Mouse (Mus musculus): ENCODE data around the gene Tmem51.
"Not testable (repeated sequence)": the region's sequence is repeated elsewhere in the genome, so short reads cannot be mapped to it uniquely, and the experiment has no call there.

The Tmem51 gene

DNA sequence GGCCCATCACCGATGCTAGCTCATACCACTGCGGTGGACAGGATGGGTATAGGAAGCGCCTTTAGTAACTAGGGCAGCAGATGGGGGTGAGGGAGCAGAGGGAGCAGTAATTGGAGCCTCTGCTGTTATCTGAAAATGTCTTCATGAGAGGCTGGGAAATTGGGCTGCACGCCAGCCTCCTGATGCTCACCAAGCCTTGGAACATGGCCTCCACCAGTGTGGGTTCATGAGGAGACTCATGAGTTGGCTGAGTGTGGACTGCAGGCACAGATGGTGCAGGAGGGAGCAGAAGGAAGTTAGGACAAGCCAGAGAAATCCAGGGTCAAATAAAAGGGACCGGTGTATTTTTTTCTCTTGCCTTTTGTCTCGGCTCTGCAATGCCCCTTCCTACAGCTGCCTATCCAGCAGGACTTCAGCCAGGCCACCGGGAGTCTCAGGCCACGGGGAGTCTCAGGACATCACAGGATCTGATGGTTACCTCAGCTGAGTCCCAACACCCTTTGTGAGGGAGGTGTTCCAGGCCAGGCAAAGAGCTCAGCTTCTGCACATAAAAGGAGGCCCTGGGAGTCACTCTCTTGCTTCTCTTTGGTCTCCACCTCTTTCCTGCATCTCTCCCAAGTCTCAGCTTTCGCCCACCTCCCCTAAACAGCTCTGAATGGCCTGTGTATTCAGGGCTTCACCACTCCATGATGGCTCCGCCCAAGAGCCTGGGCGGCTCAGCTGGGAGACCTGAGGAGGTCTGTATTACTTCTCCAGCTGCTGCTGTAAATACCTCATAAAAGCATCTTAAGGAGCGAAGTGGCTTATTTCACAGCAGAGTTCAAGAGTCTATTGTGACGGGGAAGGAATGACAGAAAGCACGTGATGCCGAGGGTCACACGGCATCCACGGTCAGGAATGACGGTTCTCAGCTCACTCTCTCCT lies 23.4 kb downstream of the Tmem51 start:
- DNase-seq (ENCODE audit: low spot score in 2 of 2): no peak

DNA sequence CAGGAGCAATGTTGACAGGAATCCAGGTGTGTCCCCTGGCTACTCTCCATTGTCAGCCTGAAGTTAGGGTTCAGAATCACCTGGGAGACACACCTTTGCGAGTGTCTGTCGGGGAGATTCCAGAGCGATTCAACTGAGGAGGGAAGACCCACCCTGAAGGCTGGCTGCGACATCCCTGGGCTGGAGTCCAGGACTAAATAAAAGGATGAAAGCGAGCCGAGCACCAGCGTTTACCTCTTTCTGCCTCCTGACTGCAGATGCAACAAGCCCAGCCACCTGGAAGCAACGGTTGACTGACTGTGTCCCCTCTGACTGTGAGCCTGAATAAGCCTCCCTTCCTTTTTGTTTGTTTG lies 24.3 kb downstream of the Tmem51 start:
- DNase-seq (ENCODE audit: low spot score in 2 of 2): no peak

DNA sequence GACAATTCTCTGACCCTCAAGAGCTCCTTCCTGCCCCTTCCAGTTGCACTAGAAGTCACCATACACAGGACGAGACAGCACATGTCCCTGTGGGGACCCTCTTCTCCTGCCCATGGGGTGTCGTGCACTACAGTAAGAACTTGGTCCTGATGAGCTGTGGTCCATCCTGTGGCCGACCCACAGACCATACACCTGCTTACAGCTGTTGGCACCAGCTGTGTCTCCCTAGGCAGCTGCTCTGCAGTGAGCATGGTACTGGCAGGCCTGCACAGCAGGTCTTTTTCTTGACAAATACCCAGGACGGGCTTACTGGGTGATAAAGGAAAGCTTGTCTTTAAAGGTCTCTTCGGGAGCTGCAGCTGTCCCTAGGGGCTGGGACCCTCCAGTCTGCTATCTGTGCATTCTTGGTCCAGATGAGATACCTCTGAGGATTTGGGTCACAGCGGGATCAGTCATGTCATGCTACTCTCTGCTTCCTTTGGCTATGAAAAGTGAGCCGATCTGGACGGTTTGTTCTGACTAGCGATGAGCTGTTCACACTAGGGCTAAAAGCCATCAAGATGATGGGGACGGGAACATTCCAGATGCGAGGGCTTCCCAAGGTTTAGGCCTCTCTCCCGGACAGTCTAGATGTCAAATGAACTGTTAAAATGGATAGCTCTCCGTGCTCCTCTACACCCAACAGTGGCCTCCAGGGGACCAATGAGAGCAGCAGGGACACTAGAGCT lies 24.8 kb downstream of the Tmem51 start:
- DNase-seq (ENCODE audit: low spot score in 2 of 2): no peak

DNA sequence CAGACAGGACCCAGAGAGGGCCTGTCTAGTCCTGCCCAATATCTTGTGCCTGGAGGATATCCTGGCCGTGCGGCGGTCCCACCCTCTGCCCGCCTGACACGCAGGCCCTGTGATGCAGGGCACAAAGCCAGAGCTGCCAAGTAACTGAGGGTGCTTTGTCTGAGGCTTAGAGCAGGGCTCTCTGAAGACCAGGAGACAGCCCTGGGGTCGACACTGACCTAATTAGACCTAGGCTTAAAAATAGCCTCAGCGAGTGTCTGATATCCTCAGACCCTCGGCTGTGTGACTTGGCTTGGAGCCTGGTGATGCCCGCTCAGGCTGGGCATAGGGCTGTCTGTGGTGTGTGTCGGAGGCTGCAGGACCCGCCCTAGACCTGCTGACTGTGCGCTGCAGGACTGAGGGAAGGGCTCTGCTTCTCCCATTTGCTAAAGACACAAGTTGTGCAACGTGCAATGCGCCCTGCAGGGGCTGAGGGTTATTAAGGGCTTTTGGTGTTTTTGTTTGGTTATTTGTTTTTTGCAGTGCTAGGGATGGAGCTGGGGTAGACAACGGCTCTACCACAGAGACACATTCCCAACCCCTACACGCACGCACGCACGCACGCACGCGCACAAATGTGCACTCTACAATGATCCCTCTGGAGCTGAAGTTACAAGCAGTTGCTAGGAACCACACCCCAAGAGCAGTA lies 26.4 kb downstream of the Tmem51 start:
- DNase-seq (ENCODE audit: low spot score in 2 of 2): peak in 1 of 2 experiments; percentile 47

DNA sequence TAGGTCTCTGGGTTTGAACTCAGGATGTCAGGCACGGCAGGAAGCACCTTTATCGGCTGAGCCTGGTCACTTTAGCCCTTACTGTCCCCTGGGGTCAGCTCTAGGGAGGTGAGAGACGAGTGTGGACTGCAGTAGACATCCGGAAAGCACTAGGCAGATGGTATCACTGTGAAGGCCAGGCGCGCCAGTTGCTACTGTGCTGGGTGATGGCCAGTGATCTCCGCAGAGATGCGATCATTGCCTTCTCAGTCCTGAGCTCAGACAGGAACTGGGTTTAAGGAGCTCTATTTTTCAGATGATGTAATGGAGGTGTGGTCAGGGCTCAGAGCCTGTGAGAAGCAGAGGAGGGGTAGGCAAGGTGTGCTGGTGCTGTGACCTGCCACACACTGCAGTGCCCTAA lies 28.5 kb downstream of the Tmem51 start:
- no peak for DNase-seq (ENCODE audit: low spot score in 2 of 2)

DNA sequence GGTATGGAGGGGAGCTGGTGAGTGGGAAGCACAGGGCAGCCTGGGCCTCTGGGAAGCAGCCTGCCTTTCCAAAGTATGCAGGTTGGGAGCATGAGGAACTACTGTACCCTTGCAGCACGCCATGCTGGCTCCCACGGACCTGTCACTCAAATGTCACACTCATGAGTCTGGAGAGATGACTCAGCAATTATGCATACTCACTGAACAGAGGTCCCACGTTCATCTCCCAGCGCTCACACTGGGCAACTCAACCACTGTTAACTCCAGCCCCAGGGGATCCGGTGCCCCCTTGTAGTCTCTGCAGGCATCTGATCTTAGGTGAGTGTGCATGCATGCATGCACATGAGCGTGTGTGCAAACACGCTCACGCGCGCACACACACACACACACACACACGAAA lies 29.5 kb downstream of the Tmem51 start:
- DNase-seq (ENCODE audit: low spot score in 2 of 2): no peak

DNA sequence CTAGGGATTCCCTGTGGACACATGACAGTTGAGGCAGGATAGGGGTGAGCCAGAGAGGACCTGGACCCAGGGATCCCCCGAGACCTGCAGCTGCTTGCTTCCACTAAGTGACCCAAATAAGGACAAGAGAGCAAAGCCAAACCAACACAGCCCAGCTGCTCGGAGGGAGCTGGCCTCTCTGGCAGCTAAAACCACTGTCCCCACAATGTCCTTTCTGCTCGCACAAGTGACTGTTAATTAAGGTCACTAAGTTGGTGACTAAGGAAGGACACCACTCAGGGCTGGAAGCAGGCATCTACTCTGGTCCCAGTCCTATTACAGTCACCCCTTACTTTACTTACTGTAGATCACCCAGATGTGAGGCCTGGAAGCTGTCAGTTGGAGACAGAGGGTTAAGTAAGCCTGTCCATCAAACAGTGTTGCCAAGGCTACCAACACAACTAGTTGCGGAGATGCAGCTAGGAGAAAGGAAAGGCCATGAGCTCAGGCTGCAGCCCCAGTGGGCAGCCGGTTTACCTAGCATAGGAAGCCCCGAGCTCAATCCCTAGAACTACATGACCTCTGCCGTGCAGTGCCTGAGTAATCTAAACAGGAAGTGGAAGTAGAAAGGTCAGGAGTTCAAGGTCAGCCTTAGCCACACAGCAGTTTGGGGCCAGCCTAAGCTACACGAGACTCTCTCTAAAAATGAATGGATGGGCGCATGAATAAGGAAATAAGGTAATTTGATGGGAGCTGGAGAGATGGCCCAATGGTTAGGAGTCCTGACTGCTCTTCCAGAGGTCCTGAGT lies 30.2 kb downstream of the Tmem51 start:
- no peak for DNase-seq (ENCODE audit: low spot score in 2 of 2)

DNA sequence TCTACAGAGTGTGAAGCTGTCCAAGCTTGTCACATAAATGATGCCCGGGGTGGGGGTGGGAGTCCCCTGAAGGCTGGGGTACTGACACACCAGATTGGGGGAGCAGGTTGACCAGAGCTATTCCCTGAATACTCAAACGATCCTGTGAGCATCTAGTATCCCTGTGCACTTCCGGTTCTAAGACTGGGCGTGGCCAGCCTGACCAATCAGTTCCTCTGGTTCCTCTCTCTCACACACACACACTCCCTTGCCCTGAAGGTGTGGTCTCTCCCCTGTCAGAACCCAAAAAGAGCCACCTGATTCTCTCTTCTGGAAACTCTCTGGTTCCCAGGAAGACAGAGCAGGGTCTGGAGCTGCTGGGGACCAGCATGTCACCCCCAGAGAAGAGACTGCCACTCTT lies 30.8 kb downstream of the Tmem51 start:
- no peak for DNase-seq (ENCODE audit: low spot score in 2 of 2)

DNA sequence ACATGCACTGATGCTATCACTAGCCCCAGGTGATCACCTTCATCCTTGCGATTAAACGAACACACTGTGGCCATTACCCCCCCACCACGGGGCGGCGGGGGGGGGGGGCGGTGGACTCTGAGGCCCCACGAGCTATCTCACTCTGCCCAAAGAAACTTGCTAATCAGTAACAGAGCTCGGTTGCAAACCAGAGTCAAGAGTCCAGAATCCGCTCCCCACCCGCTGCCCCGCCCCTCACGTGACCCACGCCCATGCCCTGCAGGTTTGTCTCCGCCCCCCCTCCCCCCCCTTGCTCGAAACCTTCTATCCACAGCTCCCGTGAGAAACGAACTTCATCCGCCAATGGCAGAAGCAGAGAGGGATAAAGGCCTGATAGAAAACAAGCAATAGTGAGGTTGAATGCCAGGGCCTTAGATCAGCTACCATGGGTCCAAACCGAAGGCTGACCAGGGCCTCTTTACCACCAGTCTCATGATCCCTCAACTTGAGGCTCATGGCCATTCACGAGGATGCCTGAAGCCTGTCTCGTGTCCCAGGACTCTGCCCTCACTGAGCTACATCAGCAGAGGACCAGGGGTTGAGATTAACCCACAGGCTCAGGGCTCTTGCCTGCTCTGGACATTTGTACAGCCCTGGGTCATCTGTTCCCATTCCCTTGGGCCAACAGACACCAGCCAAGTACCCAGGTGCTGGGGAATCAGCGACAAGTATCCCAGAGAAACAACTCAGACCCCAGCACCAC lies 31.5 kb downstream of the Tmem51 start:
- no peak for DNase-seq (ENCODE audit: low spot score in 2 of 2)

DNA sequence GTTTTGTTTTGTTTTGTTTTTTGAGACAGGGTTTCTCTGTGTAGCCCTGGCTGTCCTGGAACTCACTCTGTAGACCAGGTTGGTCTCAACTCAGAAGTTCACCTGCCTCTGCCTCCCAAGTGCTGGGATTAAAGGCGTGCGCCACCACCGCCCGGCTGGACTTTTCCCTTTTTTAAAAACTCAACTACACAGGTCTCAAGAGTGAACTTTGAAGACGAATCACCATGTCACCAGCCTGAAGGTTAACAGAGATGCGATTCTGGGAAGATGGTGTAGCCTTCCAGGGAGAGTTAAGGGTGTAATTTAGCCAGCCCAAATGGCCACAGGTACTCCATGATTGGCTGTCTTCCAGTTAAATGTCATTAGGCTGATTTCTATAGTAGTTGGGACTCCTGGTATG lies 32.2 kb downstream of the Tmem51 start:
- DNase-seq (ENCODE audit: low spot score in 2 of 2): not testable (repeated sequence)

DNA sequence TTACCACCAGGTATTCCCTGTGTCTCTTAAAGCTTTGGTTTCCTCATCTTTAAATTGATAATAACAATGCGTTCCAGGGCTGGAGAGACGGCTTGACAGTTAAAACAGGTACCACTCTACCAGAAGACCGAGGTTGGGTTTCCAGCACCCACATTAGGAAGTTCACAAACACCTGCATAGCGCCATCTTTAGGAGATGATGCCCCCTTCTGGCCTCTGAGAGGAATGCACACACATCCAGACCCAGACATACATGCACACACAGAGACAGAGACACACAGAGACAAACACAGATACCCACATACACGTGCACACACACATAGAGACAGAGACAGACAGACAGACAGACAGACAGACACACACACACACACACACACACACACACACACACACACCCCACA lies 34.1 kb downstream of the Tmem51 start:
- DNase-seq (ENCODE audit: low spot score in 2 of 2): no peak

DNA sequence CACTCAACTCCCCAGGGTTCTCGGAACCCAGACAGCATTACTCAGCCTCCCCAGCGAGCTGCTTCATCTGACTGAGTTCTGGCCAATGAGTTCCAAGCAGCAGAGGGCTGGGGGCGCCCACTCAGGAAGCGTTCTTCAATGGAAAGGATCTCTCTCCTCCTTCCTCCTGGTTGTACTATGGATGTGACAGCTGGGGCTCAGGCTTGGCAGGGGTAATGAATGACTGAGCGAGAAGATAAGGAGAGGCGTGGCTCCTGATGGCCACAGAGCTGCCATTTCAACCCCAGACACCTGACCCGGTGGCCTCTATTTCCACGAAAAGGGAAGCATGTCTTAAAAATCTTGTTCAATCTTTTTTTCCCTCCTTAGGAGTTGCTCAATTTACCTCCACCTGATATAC lies 35.7 kb downstream of the Tmem51 start:
- DNase-seq (ENCODE audit: low spot score in 2 of 2): no peak

DNA sequence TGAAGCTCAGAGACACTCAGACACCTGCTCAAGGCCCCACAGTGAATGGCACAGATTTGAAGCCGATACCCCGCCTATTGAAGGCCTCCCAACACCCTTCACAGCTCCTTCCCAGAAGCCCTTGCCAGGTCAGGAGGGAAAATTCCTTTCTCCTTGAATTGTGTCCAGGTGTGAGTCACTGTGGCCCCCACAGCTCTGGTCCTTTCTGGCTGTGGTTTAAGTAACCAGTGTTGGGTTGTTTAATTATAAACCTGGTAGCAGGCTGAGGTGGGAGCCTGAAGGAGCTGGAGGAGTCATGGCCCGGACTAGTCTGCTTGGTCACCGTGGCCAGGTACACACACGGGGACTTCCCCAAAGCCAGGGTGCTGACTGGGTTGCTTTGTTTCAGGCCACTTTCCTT lies 37.1 kb downstream of the Tmem51 start:
- no peak for DNase-seq (ENCODE audit: low spot score in 2 of 2)

DNA sequence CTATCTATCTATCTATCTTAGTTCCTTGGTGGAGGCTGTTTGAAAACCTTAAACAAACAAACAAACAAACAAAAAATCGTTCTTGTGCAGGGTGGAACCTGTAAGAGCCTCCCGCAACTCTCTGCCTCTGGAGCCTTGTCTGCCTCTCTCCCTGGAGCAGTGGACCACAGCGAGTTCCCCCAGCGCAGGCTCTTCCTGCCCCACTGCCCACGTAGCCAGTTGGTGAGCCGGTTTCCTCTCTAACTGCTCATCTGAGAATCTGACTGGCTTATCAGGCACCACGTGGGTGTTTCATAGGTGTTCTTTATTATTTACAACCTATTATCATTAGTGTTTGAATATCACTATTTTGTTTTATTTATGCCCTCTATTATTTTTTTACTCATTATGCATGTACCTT lies 37.6 kb downstream of the Tmem51 start:
- no peak for DNase-seq (ENCODE audit: low spot score in 2 of 2)

DNA sequence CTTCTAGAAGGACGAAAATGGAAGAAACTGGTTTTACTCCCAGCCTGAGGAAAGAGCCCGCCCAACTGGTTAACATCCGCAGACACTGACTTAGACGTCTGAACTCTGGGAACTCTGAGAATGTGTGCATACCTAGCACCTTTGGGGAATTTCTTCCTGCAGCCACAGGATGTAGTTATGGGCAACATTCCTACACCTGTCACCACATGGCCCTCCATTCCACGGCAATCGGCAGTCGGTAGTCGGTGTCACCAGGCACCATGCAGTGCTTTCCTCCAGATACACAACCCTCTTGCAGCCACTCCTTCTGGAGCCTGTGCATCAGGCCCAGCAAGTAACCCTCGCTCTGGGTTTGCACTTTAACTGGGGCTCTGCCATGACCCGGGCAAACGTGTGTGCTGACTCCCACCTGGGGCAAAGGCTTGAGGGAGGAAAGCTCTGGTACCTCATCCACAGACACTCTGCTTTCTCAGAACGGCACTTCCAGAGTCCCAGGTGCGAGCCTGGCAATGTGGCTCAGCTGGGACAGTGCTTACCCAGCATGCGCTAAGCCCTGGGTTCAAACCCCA lies 38.4 kb downstream of the Tmem51 start:
- no peak for DNase-seq (ENCODE audit: low spot score in 2 of 2)

DNA sequence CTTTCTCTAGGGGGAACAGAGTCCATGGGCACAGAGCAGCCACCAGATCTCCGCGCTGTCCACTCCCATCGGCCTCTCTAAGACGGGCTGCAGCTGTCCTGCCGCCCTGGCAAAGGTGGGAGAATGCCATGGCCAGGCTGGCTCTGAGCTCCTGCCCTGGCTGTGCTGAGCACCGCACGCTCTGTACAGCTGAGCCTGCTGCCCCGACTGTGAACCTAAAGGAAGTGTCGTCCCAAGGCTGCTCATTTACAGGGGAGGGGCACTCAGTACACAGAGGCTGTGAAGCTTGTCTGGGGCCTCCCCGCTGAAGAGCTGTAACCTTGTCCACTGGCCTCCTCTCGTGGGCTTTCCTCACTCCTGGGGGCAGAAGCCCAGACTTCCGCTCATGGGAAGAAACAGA lies 39.7 kb downstream of the Tmem51 start:
- no peak for DNase-seq (ENCODE audit: low spot score in 2 of 2)

DNA sequence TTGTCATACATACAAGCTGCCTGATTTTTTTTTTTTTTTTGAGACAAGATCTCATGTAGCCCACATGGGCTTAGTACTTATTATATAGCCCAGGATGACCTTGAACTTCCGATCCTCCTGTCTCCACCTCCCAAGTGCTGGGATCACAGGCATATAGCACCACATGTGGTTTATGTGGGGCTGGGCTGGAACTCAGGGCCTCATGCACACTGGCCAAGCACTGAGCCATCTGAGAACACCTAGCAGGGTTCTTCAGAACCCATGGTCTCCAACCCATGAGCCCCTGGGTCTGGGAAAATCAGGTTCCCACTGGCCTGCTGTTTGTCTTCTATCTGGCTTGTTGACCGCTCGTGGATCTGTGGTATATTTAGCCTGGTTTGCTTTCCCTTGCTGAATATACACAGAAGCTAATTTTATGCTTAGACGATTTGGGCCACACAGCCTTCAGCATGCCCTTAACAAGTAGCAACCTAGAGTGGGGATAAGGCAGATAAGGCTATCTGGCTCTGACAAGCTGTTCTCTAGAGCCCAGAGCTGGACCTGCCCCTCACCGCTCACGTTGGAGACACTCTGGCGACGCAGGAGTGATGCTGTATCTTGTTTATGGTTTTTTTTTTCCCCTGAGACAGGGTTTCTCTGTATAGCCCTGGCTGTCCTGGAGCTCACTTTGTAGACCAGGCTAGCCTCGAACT lies 44.3 kb downstream of the Tmem51 start:
- no peak for DNase-seq (ENCODE audit: low spot score in 2 of 2)

DNA sequence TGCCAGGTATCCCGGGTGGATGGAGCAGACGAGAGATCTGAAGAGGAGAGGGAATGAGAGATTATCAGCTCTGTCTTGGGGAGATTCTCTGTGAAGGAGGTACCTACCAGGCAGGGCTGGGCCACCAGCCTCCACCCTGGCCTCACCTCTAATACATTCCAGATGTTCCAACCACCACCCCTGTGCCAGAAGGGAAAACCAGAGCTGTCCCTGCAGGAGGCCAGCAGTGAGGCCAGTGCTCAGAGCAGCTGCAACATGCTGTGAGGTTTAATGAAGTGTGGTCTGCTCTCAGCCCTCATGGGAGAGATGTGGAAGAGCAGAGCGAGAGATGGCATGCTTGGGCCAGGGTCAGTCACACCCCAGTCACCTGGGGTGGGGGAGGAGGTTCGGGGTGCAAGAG lies 46.2 kb downstream of the Tmem51 start:
- no peak for DNase-seq (ENCODE audit: low spot score in 2 of 2)

DNA sequence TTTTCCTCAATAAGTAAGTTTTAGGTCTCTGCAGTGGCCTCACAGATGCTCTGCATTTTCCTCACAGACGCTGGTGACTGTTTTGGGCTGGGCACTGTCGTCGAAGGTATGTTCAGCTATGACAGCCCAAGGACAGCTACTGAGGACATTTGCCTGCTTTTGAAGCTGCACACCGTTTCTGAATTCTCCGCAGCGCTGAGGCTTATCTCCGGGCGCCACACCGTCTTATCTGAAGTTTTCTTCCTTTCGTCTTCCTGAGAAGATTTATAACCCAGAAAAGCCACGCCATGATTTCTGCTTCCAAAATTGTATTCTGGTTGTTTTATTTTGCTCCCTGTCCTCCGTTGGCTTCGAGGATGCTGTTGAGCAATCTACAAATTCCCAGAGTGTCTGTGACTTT lies 55.6 kb downstream of the Tmem51 start:
- DNase-seq (ENCODE audit: low spot score in 2 of 2): no peak

DNA sequence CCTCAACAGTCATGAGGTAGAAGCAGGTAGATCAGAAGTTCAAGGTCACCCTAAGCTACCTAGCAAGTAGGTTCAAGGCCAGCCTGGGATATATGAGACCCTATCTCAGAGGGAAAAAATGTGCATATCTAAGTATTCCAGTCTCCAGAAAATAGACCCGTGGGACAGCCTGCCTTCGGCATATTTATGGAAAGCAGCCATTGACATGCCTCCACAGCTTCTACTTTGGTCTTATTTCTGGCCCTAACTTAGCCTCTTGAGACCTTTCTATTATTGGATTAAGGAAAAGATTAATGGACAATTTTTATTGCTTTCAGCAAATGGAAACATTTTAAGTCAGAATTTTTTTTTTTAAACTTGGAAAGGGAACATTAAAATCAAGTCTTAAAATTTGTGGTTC lies 57.1 kb downstream of the Tmem51 start:
- no peak for DNase-seq (ENCODE audit: low spot score in 2 of 2)
